Mouse (Mus musculus) liver, embryonic 14.5 days (tissue): ENCODE measurements around the gene Sp100. TPM values are rescaled to one million over a fixed set of nuclear protein-coding genes. Genes with fewer than 3 reads are reported as not detected.

Experiments used
- ATAC-seq: fragments of 200-750 bp; cut with Nextera tagmentation; 2 replicates; pipeline ENCODE4 v1.8.0; 2017; ENCODE audit warnings: moderate number of reproducible peaks, mild to moderate bottlenecking, moderate library complexity; ENCODE audit not compliant: insufficient read depth
- DNase-seq, 3 experiments: peaks; one replicate each; pipeline ENCODE4 v3.0.0-alpha.2; 2012 to 2013; ENCODE audit warnings: low read depth in 3 of 3, low spot score in 3 of 3
- H3K27ac ChIP-seq: fragments of 300-500 bp; sonication (generic); 2 replicates; pipeline ENCODE4 v1.5.1; 2014; ENCODE audit warnings: moderate library complexity, mild to moderate bottlenecking, control low read depth, inconsistent platforms
- H3K27me3 ChIP-seq: fragments of 300-500 bp; sonication (generic); 2 replicates; pipeline ENCODE4 v1.6.1; 2014; ENCODE audit warnings: mild to moderate bottlenecking, low read length, moderate library complexity; ENCODE audit not compliant: control insufficient read depth, insufficient read depth
- H3K36me3 ChIP-seq: fragments of 300-500 bp; sonication (generic); replicated peaks from 2 replicates; pipeline ENCODE4 v1.6.1; 2014; ENCODE audit warnings: low read depth; ENCODE audit not compliant: control insufficient read depth, insufficient read depth
- H3K4me1 ChIP-seq, 2 experiments: fragments of 200-500 bp in 1 of 2; fragments of 300-500 bp in 1 of 2; sonication (generic) in 1 of 2; replicated peaks; 2 replicates each; pipeline ENCODE4 v1.6.1; 2012 to 2014; ENCODE audit warnings: antibody characterized with exemption in 1 of 2, inconsistent platforms in 1 of 2, low read length in 1 of 2; ENCODE audit not compliant: control insufficient read depth in 2 of 2, insufficient read depth in 2 of 2
- H3K4me2 ChIP-seq: fragments of 300-500 bp; sonication (generic); 2 replicates; pipeline ENCODE4 v1.6.1; 2014; ENCODE audit warnings: low read depth, mild to moderate bottlenecking, control low read depth, moderate library complexity
- H3K4me3 ChIP-seq, 2 experiments: fragments of 200-500 bp in 1 of 2; fragments of 300-500 bp in 1 of 2; sonication (generic) in 1 of 2; 2 replicates each; pipeline ENCODE4 v1.5.1; 2012 to 2014; ENCODE audit warnings: low read depth in 2 of 2, low read length in 2 of 2, mild to moderate bottlenecking in 2 of 2, control low read depth in 1 of 2, inconsistent platforms in 1 of 2, moderate library complexity in 1 of 2; ENCODE audit not compliant: insufficient read depth in 1 of 2
- H3K9ac ChIP-seq: fragments of 300-500 bp; sonication (generic); replicated peaks from 2 replicates; pipeline ENCODE4 v1.6.1; 2014; ENCODE audit warnings: mild to moderate bottlenecking, control low read depth, moderate library complexity
- H3K9me3 ChIP-seq: fragments of 300-500 bp; sonication (generic); 2 replicates; pipeline ENCODE4 v1.6.1; 2016; ENCODE audit warnings: low read length, mixed read lengths; ENCODE audit not compliant: control insufficient read depth
- CTCF ChIP-seq: IDR thresholded peaks from 2 replicates; pipeline ENCODE4 v1.5.1; 2016; ENCODE audit warnings: antibody characterized with exemption, low read depth, control low read depth
- EP300 ChIP-seq: IDR thresholded peaks from 2 replicates; pipeline ENCODE4 v1.6.1; 2016; ENCODE audit warnings: antibody characterized with exemption, low read depth
- WGBS: fragments of 180-500 bp; shearing (Covaris S2); extraction: QIAGEN DNeasy Blood & Tissue Kit; methylation state at CpG from one replicate; pipeline ENCODE4 v1.1.7; 2014; ENCODE audit not compliant: insufficient replicate concordance; 5-methylcytosine and 5-hydroxymethylcytosine counted together
- polyA plus RNA-seq, 2 experiments: library from polyadenylated mRNA; depleted of rRNA in 1 of 2; stranded (reverse) in 1 of 2; unstranded in 1 of 2; fragments of >200 nt; fragmentation: Nextera tagmentation in 1 of 2; extraction: Ambion mirVana in 1 of 2; gene quantifications; 2 replicates each; pipeline versions ENCODE4 v1.2.1 to v1.2.3; 2012 to 2014

Gene Sp100
- polyA plus RNA-seq, 2 experiments: 2.0 to 3.2 TPM

DNA sequence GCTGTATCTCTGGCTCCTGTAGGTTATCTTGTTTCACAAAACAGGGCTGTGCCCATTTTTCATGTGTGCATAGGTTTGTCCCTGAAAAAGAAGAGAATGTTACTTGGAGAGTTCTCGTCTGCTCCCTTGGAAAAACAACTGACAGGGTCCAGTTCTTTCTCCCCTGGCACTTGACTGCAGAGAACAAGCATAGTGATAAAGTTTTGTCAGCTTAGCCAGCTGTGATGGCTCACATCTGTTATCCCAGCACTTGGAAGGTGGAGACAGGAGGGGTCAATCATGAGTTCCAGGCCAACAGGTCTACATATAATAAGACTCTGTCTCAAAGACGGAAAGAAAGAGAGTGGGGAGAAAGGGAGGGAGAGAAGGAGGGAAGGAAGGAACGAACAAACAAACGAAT, 69.3 kb downstream of the Sp100 start:
- WGBS: 73% methylated on average over 4 of the region's 4 CpGs
- TF ChIP-seq CTCF: no peak
- TF ChIP-seq EP300: no peak
- no peak for ATAC-seq

DNA sequence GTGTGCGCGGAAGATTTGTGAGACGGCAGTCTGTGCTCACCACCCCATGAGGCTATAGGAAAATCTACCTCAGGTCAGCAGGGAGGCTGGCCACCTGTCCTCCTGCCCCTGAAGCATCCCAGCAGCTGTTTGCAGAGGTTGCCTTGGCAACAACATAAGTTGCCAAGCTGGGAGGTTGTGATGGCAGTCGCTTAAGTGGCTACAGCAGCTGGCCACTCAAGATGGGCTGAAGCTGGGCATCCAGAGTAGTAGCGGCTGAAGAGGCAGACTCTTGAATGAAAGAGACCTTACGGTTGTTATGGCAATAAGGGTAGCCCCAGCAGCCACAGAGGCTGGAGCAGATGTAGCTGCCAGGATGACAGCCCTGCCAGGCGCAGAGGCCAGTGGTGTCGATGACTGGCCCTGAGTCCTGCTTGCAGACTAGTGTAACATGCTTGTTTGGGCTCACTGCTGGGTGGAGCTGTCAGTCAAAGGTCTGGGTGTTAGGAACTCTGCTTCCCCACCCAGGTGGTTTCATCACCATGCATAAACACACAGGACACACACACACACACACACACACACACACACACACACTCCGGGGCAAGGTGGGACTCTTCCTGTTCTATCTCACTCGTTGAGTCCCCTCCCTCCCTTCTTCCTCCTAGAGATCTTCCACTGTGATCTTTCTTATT, 70.6 kb downstream of the Sp100 start:
- Histone ChIP-seq H3K4me1 (no peaks in the 10 kb centered on the region), H3K27me3 (no peaks in the 10 kb centered on the region), H3K9me3 (no peaks in the 10 kb centered on the region), H3K4me2 (no peak overlapping the region), H3K36me3 (no peaks in the 10 kb centered on the region), H3K27ac (no peak overlapping the region), H3K9ac (no peak overlapping the region), H3K4me3 (no peak overlapping the region)
- WGBS: 70% methylated on average over 10 of the region's 10 CpGs
- TF ChIP-seq CTCF: no peak
- TF ChIP-seq EP300: no peak
- no peak for ATAC-seq
- no peak for DNase-seq

More for the DNA sequence above, 69.3 kb downstream of the Sp100 start:
- DNase-seq: no peak
- no peak overlapping the region for H3K27ac ChIP-seq
- H3K4me2 ChIP-seq: no peak overlapping the region
- no peaks in the 10 kb centered on the region for H3K36me3 ChIP-seq
- no peak overlapping the region for H3K9ac ChIP-seq
- no peaks in the 10 kb centered on the region for H3K27me3 ChIP-seq
- H3K9me3 ChIP-seq: no peaks in the 10 kb centered on the region
- no peaks in the 10 kb centered on the region for H3K4me1 ChIP-seq
- H3K4me3 ChIP-seq: no peak overlapping the region

DNA sequence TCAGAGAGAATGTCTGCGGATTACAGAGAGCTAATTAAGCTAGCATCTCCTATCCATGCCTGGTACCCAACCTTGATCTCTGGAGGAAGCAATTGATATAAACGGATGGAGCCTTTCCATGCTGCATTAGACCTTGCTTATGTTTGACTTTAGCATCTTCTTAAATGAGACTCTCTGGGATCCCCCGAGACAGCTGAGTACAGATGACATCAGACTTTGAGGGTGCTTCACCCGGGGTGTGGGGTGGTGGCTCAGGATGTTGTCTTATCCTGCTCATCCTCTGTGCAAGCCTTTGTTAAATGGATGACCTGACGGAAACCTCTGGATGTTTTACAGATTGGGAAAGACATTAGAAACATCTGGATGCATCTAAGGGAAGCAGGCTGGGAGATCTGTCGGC, 80.7 kb downstream of the Sp100 start:
- Histone ChIP-seq H3K27me3 (no peaks in the 10 kb centered on the region), H3K4me3 (no peak overlapping the region), H3K27ac (no peak overlapping the region), H3K9ac (no peak overlapping the region), H3K36me3 (no peaks in the 10 kb centered on the region), H3K4me1 (peaks cover 0 to 3% of the 10 kb centered on the region in 2 experiments; a peak in 1 of 4 replicates), H3K9me3 (no peaks in the 10 kb centered on the region), H3K4me2 (no peak overlapping the region)
- WGBS: 66% methylated on average over 6 of the region's 6 CpGs
- DNase-seq (no peak), ATAC-seq (no peak)
- TF ChIP-seq CTCF (no peak), EP300 (no peak)

DNA sequence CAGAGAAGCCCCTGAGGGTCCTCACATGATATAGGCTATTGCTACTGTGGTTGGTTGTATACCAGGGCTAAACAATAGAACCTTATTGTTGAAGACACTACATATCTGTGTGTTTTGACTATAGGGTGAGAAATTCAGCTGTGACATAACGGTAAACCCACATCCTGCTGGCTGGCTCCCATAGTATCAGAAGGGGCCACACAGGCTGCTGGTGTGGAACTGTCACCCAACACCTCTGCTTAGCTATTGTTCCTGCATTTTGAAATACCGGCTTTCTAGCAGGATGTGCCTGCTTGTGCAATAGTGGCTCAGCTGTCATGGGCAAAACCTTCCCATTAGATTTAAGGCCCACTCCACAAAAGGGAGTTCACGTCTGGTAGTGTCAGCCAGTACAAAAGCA, 82.8 kb downstream of the Sp100 start:
- no peak overlapping the region for H3K27ac ChIP-seq
- no peak for TF ChIP-seq EP300
- no peak for TF ChIP-seq CTCF
- H3K4me2 ChIP-seq: no peak overlapping the region
- H3K9me3 ChIP-seq: no peaks in the 10 kb centered on the region
- WGBS: 57% methylated on average over 3 of the region's 3 CpGs
- H3K9ac ChIP-seq: no peak overlapping the region
- ATAC-seq: no peak
- H3K4me1 ChIP-seq: peaks cover 0 to 7% of the 10 kb centered on the region in 2 experiments; a peak in 1 of 4 replicates
- H3K36me3 ChIP-seq: no peaks in the 10 kb centered on the region
- no peak for DNase-seq
- H3K4me3 ChIP-seq: no peak overlapping the region
- no peaks in the 10 kb centered on the region for H3K27me3 ChIP-seq

DNA sequence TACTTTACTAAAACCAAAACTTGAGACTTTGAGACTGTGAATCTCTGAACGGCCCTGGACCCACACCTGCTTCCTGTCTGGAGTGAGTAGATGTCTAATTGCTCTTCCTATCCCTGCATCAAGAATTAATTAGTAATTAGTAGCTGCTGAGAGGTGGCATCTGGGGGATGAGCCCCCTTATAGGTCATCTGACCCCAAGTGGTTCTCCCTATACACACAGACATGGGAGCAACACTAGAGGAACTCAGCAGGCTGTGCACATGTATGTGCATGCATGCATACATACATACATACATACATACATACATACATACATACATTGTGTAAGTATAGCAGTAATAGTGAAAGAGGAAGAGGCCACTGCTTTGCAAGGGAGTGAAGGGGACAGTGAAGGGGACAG, 84.7 kb downstream of the Sp100 start:
- no peak for TF ChIP-seq CTCF
- Histone ChIP-seq H3K36me3 (no peaks in the 10 kb centered on the region), H3K9me3 (no peaks in the 10 kb centered on the region), H3K9ac (no peak overlapping the region), H3K27ac (no peak overlapping the region), H3K4me2 (peak overlapping the region; percentile 74; the same call in 1 of the 2 replicates), H3K27me3 (no peaks in the 10 kb centered on the region), H3K4me1 (peaks cover 0 to 7% of the 10 kb centered on the region in 2 experiments; a peak in 1 of 4 replicates), H3K4me3 (no peak overlapping the region)
- WGBS: 57% methylated on average over 1 of the region's 1 CpGs
- no peak for DNase-seq
- ATAC-seq: no peak
